Mouse (Mus musculus) spleen, adult 2 months (tissue): ENCODE data around the gene Tank. TPM values are rescaled to one million over a fixed set of nuclear protein-coding genes. Genes with fewer than 3 reads are reported as not detected.

Experiments
- DNase-seq, 2 experiments: peaks; one replicate each; pipeline versions ENCODE4 v3.0.0 to v3.0.0-alpha.2; 2012 to 2021; ENCODE audit warnings: low spot score in 2 of 2, low read depth in 1 of 2
- H3K27ac ChIP-seq: fragments of 200-500 bp; 2 replicates; pipeline ENCODE4 v1.5.1; 2012; ENCODE audit warnings: low read length, inconsistent platforms; ENCODE audit not compliant: insufficient read depth
- H3K27me3 ChIP-seq: fragments of 200-500 bp; 2 replicates; pipeline ENCODE4 v1.6.1; 2012; ENCODE audit warnings: mild to moderate bottlenecking, moderate library complexity, low read length, inconsistent platforms; ENCODE audit not compliant: control insufficient read depth, insufficient read depth
- H3K36me3 ChIP-seq: fragments of 200-500 bp; 2 replicates; pipeline ENCODE4 v1.6.1; 2012; ENCODE audit warnings: mild to moderate bottlenecking, low read length, inconsistent platforms; ENCODE audit not compliant: control insufficient read depth, insufficient read depth
- H3K4me1 ChIP-seq: fragments of 200-500 bp; 2 replicates; pipeline ENCODE4 v1.6.1; 2011; ENCODE audit warnings: inconsistent platforms; ENCODE audit not compliant: control insufficient read depth, insufficient read depth, insufficient read length
- H3K4me3 ChIP-seq: fragments of 200-500 bp; 2 replicates; pipeline ENCODE4 v1.5.1; 2011; ENCODE audit warnings: mild to moderate bottlenecking, inconsistent platforms; ENCODE audit not compliant: insufficient read depth, insufficient read length; ENCODE audit errors: extremely low read depth
- CTCF ChIP-seq: fragments of 200-500 bp; IDR thresholded peaks from 2 replicates; pipeline ENCODE4 v1.5.1; 2011; ENCODE audit warnings: mild to moderate bottlenecking, inconsistent platforms; ENCODE audit not compliant: insufficient read depth, insufficient read length, insufficient replicate concordance; ENCODE audit errors: extremely low read depth
- POLR2A ChIP-seq: fragments of 200-500 bp; IDR thresholded peaks from 2 replicates; pipeline ENCODE4 v1.6.1; 2011; ENCODE audit warnings: low read depth, low read length, inconsistent platforms
- WGBS: fragments of 180-500 bp; shearing (Covaris S2); methylation state at CpG from one replicate; pipeline ENCODE4 v1.1.7; 2018; 5-methylcytosine and 5-hydroxymethylcytosine counted together
- polyA plus RNA-seq: library from polyadenylated mRNA; depleted of rRNA; stranded (reverse); fragments of >200 nt; gene quantifications from 2 replicates; pipeline ENCODE4 v1.2.3, GENCODE M21; 2012

Tank gene
- polyA plus RNA-seq, 1 experiment, result 7.3 TPM

DNA sequence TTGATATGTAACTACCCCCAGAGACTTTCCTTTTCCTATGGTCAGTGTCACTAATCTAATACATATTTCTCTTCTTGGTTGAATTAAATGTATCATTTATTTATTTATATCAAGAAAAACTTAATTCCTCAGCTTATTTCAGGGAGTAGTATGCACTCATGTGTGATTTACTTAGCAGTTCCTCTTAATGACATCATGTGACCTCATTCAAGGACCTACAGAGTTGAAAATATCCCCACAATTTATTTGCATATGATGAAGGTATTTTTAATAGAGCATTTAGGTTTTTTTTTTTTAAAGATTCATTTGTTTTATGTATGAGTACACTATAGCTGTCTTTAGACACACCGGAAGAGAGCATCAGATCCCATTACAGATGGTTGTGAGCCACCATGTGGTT, 28.6 kb downstream of the Tank start:
- H3K4me1 ChIP-seq, result peaks cover 3% of the 10 kb centered on the region; the same call in 1 of the 2 replicates
- no peak overlapping the region for H3K4me3 ChIP-seq
- 89% methylated on average over 1 of the region's 1 CpGs for WGBS
- no peak overlapping the region for H3K27ac ChIP-seq
- no peak for TF ChIP-seq POLR2A
- TF ChIP-seq CTCF, result no peak
- peak in 1 of 2 experiments; percentile 19 for DNase-seq
- no peaks in the 10 kb centered on the region for H3K27me3 ChIP-seq
- peaks cover 7% of the 10 kb centered on the region for H3K36me3 ChIP-seq

DNA sequence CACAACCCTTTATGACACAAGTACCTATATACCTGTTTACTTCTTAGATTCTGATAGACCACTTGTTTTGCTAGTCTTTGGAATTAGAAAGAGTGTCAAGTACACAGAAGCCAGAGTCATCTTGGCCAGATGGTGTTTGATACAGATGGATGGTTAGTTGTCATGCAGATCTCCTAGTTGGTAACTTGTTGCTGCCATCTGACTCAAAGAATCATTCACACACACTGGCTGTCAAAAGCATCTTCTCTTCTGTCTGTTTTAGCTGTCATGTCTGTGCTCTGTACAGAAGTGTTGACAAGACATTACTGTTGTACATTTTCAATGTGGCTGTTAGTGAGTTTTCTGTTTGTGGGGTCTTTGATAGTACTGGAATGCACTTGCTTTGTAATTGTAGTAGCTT, 45.6 kb downstream of the Tank start:
- H3K27me3 ChIP-seq, result no peaks in the 10 kb centered on the region
- H3K27ac ChIP-seq, result no peak overlapping the region
- no peak overlapping the region for H3K4me3 ChIP-seq
- no peak for DNase-seq
- H3K4me1 ChIP-seq, result no peaks in the 10 kb centered on the region
- H3K36me3 ChIP-seq, result peaks cover 19% of the 10 kb centered on the region
- TF ChIP-seq CTCF (no peak), POLR2A (no peak)

DNA sequence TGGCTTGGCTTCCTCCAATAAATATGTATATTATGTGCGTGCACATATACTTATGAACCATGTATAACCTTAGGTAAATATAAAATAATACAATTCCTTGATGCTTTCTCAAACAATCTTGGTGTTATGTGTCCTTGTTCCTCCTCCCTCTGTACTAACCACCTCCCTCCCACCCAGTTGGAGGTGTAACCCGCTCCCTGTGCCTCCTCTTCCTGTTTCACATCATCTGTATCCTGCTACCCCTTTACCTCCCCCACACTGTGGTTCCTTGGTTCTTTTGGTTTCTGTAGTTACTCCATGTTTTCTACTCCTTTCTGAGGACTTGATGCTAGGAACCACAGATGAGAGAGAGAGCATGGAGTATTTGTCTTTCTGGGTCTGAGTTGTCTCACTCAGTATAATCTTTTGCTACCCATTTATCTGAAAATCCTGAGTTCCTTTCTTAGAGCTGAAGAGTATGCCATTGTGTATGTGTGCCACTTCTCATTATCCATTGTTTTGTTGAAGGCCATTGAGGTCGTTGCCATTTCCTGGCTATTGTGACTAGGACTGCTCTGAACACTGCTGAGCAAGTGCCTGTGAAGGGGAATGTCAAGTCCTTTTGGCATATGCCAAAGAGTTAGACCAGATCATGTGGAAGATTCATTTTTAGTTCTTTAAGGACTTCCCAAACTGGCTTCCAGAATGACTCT, 52.6 kb downstream of the Tank start:
- H3K4me3 ChIP-seq, result no peak overlapping the region
- WGBS, result 77% methylated on average over 3 of the region's 3 CpGs
- DNase-seq, result no peak
- H3K27me3 ChIP-seq, result no peaks in the 10 kb centered on the region
- TF ChIP-seq CTCF (no peak), POLR2A (no peak)
- no peaks in the 10 kb centered on the region for H3K4me1 ChIP-seq
- peaks cover 23% of the 10 kb centered on the region for H3K36me3 ChIP-seq
- no peak overlapping the region for H3K27ac ChIP-seq

DNA sequence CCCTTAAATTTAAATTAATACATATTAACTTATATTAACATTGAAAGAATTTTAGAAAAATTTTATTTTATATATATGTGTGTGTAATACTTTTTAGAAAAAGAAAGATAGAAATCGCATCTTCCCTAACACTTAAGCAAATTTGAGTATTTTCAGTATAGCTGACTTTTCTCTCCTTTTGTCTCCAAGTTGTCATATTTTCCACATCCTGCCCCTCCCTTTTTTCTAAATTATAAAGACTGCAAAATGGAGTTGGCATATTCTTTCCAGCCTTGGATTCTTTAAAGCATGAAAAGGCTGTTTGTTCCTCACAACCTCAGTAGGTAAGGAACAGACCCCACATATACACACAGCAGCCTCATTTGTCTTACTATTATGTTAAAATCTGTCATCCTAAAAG, 56.7 kb downstream of the Tank start:
- DNase-seq, result no peak
- 95% methylated on average over 1 of the region's 1 CpGs for WGBS
- TF ChIP-seq POLR2A (no peak), CTCF (no peak)
- Histone ChIP-seq H3K4me3 (no peak overlapping the region), H3K4me1 (no peaks in the 10 kb centered on the region), H3K27ac (no peak overlapping the region), H3K36me3 (peaks cover 8% of the 10 kb centered on the region), H3K27me3 (no peaks in the 10 kb centered on the region)

DNA sequence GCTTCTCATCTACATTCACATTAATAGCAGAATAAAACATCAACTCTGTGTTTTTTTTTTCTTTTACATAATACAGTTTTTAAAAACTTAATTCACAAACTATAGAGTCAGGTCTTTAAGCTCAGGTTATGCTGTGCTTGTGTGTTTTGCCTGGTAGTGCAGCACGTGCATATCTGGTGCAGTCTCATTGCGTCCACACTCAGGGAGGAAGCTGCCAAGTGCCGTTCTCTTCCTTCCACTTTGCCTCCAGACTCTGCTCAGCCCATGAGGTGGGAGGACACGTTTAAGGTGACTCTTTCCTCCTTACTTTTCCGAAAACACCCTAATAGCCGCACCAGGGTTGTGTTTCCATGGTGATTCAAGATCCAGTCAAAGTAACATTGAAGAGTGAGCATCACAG, 59.8 kb downstream of the Tank start:
- no peaks in the 10 kb centered on the region for H3K27me3 ChIP-seq
- H3K4me3 ChIP-seq, result no peak overlapping the region
- no peaks in the 10 kb centered on the region for H3K4me1 ChIP-seq
- no peak overlapping the region for H3K27ac ChIP-seq
- DNase-seq, result no peak
- TF ChIP-seq CTCF (no peak), POLR2A (no peak)
- WGBS, result 64% methylated on average over 6 of the region's 6 CpGs
- peaks cover 5% of the 10 kb centered on the region for H3K36me3 ChIP-seq

DNA sequence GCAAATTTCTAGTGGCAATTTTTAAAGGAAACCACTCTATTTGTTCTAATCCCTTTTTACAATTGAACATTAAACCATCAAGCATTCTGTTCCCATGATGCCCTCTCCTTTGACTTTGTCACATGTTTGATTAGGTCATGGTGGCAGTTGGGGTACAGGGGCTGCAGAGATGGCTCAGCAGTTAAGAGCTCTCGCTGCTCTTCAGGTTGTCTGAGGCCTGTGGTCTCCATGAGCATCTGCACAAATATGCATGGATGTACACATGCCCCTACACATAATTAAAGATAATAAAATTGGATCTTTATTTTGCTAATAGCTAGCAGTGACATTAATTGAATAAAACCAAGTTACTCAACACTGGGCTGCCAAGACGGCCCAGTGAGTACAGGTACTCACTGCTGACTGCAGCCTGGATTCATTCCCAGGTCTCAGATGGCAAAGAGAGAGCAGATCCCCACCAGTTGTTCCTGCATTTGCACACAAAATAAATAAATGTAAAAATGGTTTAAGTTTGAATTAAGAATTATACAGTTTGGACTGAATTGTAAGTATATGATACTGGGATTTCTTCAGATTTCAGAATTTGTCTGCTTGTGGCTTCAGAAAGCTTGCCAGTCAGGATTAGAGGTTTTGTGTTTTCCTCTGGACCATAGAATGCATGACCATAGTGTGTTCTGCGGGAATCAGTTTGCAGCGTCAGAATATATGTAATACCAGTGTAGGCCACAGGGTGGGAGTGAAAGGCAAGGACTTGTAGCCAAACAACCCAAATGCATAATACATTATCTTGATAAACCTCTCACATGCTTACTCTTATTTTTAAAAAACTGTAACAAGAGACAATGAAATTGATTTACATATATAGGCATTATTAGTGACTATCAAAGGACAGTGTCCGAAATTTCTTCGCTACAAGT, 64.3 kb downstream of the Tank start:
- DNase-seq, result peak in 1 of 2 experiments; percentile 26
- Histone ChIP-seq H3K27ac (no peak overlapping the region), H3K4me1 (no peaks in the 10 kb centered on the region), H3K4me3 (no peak overlapping the region), H3K27me3 (no peaks in the 10 kb centered on the region), H3K36me3 (peaks cover 9% of the 10 kb centered on the region)
- peak; percentile 13; the same call in 1 of the 2 replicates for TF ChIP-seq CTCF
- no peak for TF ChIP-seq POLR2A
- 68% methylated on average over 6 of the region's 6 CpGs for WGBS

DNA sequence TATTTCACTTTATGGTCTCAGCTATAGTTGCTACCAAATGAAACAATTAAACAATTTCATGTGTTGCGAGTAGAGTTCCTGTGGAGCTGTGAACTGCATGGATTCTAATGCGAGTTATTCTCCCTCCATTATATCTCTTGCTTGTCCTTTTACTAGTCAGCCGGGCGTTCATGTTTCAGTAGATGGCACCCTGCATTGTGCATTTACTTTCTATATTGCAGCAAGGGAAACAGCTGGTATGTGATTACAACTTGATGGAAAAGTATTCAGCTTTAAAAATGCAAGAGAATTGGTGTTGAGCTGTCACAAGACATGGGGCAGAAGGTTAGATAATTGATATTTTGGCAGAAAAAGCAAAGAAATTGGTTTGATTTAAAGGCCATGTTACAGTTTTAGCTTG, 72.8 kb downstream of the Tank start:
- H3K4me3 ChIP-seq, result no peak overlapping the region
- no peak for TF ChIP-seq CTCF
- no peak for TF ChIP-seq POLR2A

More for the DNA sequence above, 72.8 kb downstream of the Tank start:
- peaks cover 7% of the 10 kb centered on the region for H3K27me3 ChIP-seq
- H3K4me1 ChIP-seq, result peaks cover 4% of the 10 kb centered on the region; the same call in 1 of the 2 replicates
- DNase-seq, result no peak
- peaks cover 28% of the 10 kb centered on the region for H3K36me3 ChIP-seq
- no peak overlapping the region for H3K27ac ChIP-seq
- WGBS, result 91% methylated on average over 4 of the region's 4 CpGs
